Mouse (Mus musculus) CH12.LX (cell line): ENCODE measurements around the gene B4galt2. TPM values are rescaled to one million over a fixed set of nuclear protein-coding genes. Genes with fewer than 3 reads are reported as not detected.

Source experiments
- DNase-seq: peaks from one replicate; pipeline ENCODE4 v3.0.0-alpha.2; 2013; ENCODE audit errors: extremely low read depth
- H3K27ac ChIP-seq: 2 replicates; pipeline ENCODE4 v1.5.1; 2012; ENCODE audit warnings: low read depth, mild to moderate bottlenecking, control low read depth, moderate library complexity; ENCODE audit not compliant: insufficient read depth
- H3K27me3 ChIP-seq: replicated peaks from 2 replicates; pipeline ENCODE3; 2012; ENCODE audit warnings: inconsistent platforms
- H3K36me3 ChIP-seq, 2 experiments: replicated peaks in 1 of 2; 2 replicates each; pipeline versions ENCODE3 to v1.6.1; 2012; ENCODE audit warnings: inconsistent platforms in 1 of 2, low read length in 1 of 2, mild to moderate bottlenecking in 1 of 2, mixed read lengths in 1 of 2, moderate library complexity in 1 of 2; ENCODE audit not compliant: control insufficient read depth in 1 of 2, insufficient read depth in 1 of 2
- H3K4me1 ChIP-seq, 2 experiments: 2 replicates each; pipeline ENCODE4 v1.6.1; 2012; ENCODE audit warnings: inconsistent platforms in 1 of 2, moderate library complexity in 1 of 2; ENCODE audit not compliant: insufficient read depth in 2 of 2, control insufficient read depth in 1 of 2
- H3K4me2 ChIP-seq: 2 replicates; pipeline ENCODE4 v1.6.1; 2012; ENCODE audit warnings: low read depth, mild to moderate bottlenecking, control low read depth; ENCODE audit not compliant: poor library complexity, insufficient read depth, severe bottlenecking
- H3K4me3 ChIP-seq, 3 experiments: fragments of 150-350 bp in 1 of 3; sonication (generic) in 1 of 3; replicated peaks in 1 of 3; 2 replicates each; pipeline versions ENCODE3 to v1.5.1; 2011 to 2012; ENCODE audit warnings: low read depth in 2 of 3, low read length in 2 of 3, mild to moderate bottlenecking in 2 of 3, moderate library complexity in 2 of 3, control low read depth in 1 of 3, improper control_type of control experiment in 1 of 3, inconsistent platforms in 1 of 3, mixed read lengths in 1 of 3; ENCODE audit not compliant: poor library complexity in 1 of 3
- H3K79me2 ChIP-seq: replicated peaks from 2 replicates; pipeline ENCODE4 v1.6.1; 2012; ENCODE audit warnings: mild to moderate bottlenecking, moderate library complexity; ENCODE audit not compliant: control insufficient read depth, poor library complexity, insufficient read depth, severe bottlenecking; ENCODE audit errors: extremely low read depth
- H3K9ac ChIP-seq: 2 replicates; pipeline ENCODE4 v1.6.1; 2012; ENCODE audit warnings: low read depth, mild to moderate bottlenecking, control low read depth, moderate library complexity; ENCODE audit not compliant: insufficient read depth
- H3K9me3 ChIP-seq: replicated peaks from 2 replicates; pipeline ENCODE3; 2012; ENCODE audit warnings: low read length, inconsistent platforms, mixed read lengths
- BHLHE40 ChIP-seq: IDR thresholded peaks from 2 replicates; pipeline ENCODE4 v1.6.1; 2011; ENCODE audit warnings: mild to moderate bottlenecking, low read depth, low read length, improper control_type of control experiment
- CHD2 ChIP-seq: IDR thresholded peaks from 2 replicates; pipeline ENCODE4 v1.6.1; 2011; ENCODE audit warnings: low read length, improper control_type of control experiment
- CTCF ChIP-seq, 2 experiments: IDR thresholded peaks in 1 of 2; conservative IDR thresholded peaks in 1 of 2; 2 replicates each; pipeline ENCODE4 v1.5.1; 2011 to 2012; ENCODE audit warnings: low read depth in 2 of 2, low read length in 2 of 2, improper control_type of control experiment in 1 of 2, inconsistent platforms in 1 of 2, mild to moderate bottlenecking in 1 of 2, moderate library complexity in 1 of 2
- ELF1 ChIP-seq: IDR thresholded peaks from 2 replicates; pipeline ENCODE4 v1.6.1; 2014; ENCODE audit warnings: low read depth, mild to moderate bottlenecking, inconsistent platforms, low read length, improper control_type of control experiment
- MAFK ChIP-seq: IDR thresholded peaks from 2 replicates; pipeline ENCODE4 v1.6.1; 2011; ENCODE audit warnings: low read length, improper control_type of control experiment; ENCODE audit not compliant: insufficient replicate concordance
- MXI1 ChIP-seq: IDR thresholded peaks from 2 replicates; pipeline ENCODE4 v1.6.1; 2011; ENCODE audit warnings: mild to moderate bottlenecking, low read depth, low read length, improper control_type of control experiment
- NELFE ChIP-seq: IDR thresholded peaks from 2 replicates; pipeline ENCODE4 v1.6.1; 2011; ENCODE audit warnings: low read depth, low read length, improper control_type of control experiment
- PAX5 ChIP-seq: IDR thresholded peaks from 2 replicates; pipeline ENCODE4 v1.6.1; 2012; ENCODE audit warnings: low read length, inconsistent platforms, mixed read lengths
- RAD21 ChIP-seq: IDR thresholded peaks from 2 replicates; pipeline ENCODE4 v1.6.1; 2011; ENCODE audit warnings: low read depth, mild to moderate bottlenecking, low read length, improper control_type of control experiment, moderate library complexity
- RCOR1 ChIP-seq: conservative IDR thresholded peaks from 2 replicates; pipeline ENCODE4 v1.6.1; 2012; ENCODE audit warnings: low read depth, mild to moderate bottlenecking, inconsistent platforms, low read length, improper control_type of control experiment
- SMC3 ChIP-seq: IDR thresholded peaks from 2 replicates; pipeline ENCODE4 v1.6.1; 2011; ENCODE audit warnings: low read depth, low read length, improper control_type of control experiment
- TCF12 ChIP-seq: IDR thresholded peaks from 2 replicates; pipeline ENCODE4 v1.6.1; 2014; ENCODE audit warnings: low read depth, mild to moderate bottlenecking, inconsistent platforms, low read length, improper control_type of control experiment
- UBTF ChIP-seq: IDR thresholded peaks from 2 replicates; pipeline ENCODE4 v1.6.1; 2012; ENCODE audit warnings: low read depth, mild to moderate bottlenecking, inconsistent platforms, low read length, improper control_type of control experiment, moderate library complexity
- USF1 ChIP-seq: IDR thresholded peaks from 2 replicates; pipeline ENCODE4 v1.6.1; 2014; ENCODE audit warnings: low read depth, mild to moderate bottlenecking, inconsistent platforms, low read length, improper control_type of control experiment
- ZMIZ1 ChIP-seq: IDR thresholded peaks from 2 replicates; pipeline ENCODE4 v1.6.1; 2012; ENCODE audit warnings: low read depth, mild to moderate bottlenecking, inconsistent platforms, low read length, improper control_type of control experiment
- dilution Hi-C: fragments of 300-500 bp; cut with MboI; formaldehyde crosslinking; loops from 2 replicates; pipeline ENCODE4 v1.14.3; 2020; ENCODE audit warnings: low sequenced_read_pairs; ENCODE audit not compliant: extremely low pct_unique_long_range_greater_than_20kb, extremely low pct_ligation_motif_present
- in situ Hi-C: fragments of 300-500 bp; cut with MboI; formaldehyde crosslinking; loops from 3 replicates; pipeline ENCODE4 v1.14.3; 2019; ENCODE audit warnings: low sequenced_read_pairs, low pct_ligation_motif_present, low pct_unique_long_range_greater_than_20kb, mixed read lengths
- polyA plus RNA-seq: library from polyadenylated mRNA; unstranded; fragments of >175 nt; gene quantifications from 2 replicates; pipeline ENCODE4 v1.2.1, GENCODE M21; 2012; ENCODE audit warnings: low read depth; ENCODE audit not compliant: insufficient read length
- total RNA-seq, 2 experiments: library from RNA; depleted of rRNA; stranded (reverse); fragments of 300-350 nt in 1 of 2; fragments of >200 nt in 1 of 2; gene quantifications; 2 replicates each; pipeline ENCODE4 v1.2.3; 2012 to 2014

The B4galt2 gene
- total and polyA plus RNA-seq, 3 experiments, result 0.14 to 0.25 TPM; not detected in 1

- H3K36me3 ChIP-seq, result no peaks in the 10 kb centered on the region
- H3K27ac ChIP-seq, result no peak overlapping the region
Observed at GRCm38 (mm10) chr4:117830801-117831200, 52.5 kb downstream of the B4galt2 start.

GRCm38 (mm10) chr4:117830124-117830551 is 53.1 kb downstream of the B4galt2 start:
- DNase-seq, result no peak
- Histone ChIP-seq H3K4me1 (peaks cover 3 to 29% of the 10 kb centered on the region in 2 experiments; a peak in 2 of 4 replicates), H3K9me3 (no peaks in the 10 kb centered on the region), H3K4me3 (no peak overlapping the region), H3K4me2 (no peak overlapping the region)
- dilution Hi-C loops (no loop called here), in situ Hi-C loops (loop anchor here (25.0 kb wide), 1 partner anchor 257 kb away; no protein-coding TSS in a partner anchor)
- TF ChIP-seq ZMIZ1, result no peak
- no peak for TF ChIP-seq CHD2
- no peak for TF ChIP-seq TCF12
- TF ChIP-seq, all 38 proteins: peak for 0
- Histone ChIP-seq H3K27ac (no peak overlapping the region), H3K27me3 (peaks cover 13% of the 10 kb centered on the region), H3K79me2 (no peaks in the 10 kb centered on the region), H3K9ac (no peak overlapping the region), H3K36me3 (no peaks in the 10 kb centered on the region)

More at GRCm38 (mm10) chr4:117830801-117831200, 52.5 kb downstream of the B4galt2 start:
- H3K4me3 ChIP-seq, result no peak overlapping the region
- H3K4me2 ChIP-seq, result no peak overlapping the region
- H3K4me1 ChIP-seq, result peaks cover 3 to 29% of the 10 kb centered on the region in 2 experiments; a peak in 2 of 4 replicates
- H3K9me3 ChIP-seq, result no peaks in the 10 kb centered on the region
- no peaks in the 10 kb centered on the region for H3K79me2 ChIP-seq
- dilution Hi-C loops, result no loop called here
- H3K27me3 ChIP-seq, result peaks cover 13% of the 10 kb centered on the region
- H3K9ac ChIP-seq, result no peak overlapping the region
- in situ Hi-C loops, result loop anchor here (25.0 kb wide), 1 partner anchor 256 kb away; no protein-coding TSS in a partner anchor
- no peak for TF ChIP-seq UBTF
- no peak for TF ChIP-seq CHD2
- no peak for TF ChIP-seq CTCF (conservative IDR thresholded peaks at IDR 0.05 in 1 of 2, IDR thresholded peaks at IDR 0.05 in 1 of 2; ENCODE audit: low read depth in 2 of 2, low read length in 2 of 2)
- TF ChIP-seq MXI1, result no peak
- TF ChIP-seq PAX5, result no peak
- TF ChIP-seq USF1, result no peak
- no peak for TF ChIP-seq RCOR1
- no peak for TF ChIP-seq ELF1
- no peak for TF ChIP-seq NELFE
- no peak for TF ChIP-seq BHLHE40
- no peak for TF ChIP-seq MAFK
- no peak for TF ChIP-seq RAD21
- TF ChIP-seq SMC3, result no peak
- DNase-seq, result no peak
